ENCODE assay signal across 35 mouse cellular contexts in genomic region chr1:69001371-69001770, GRCm38 (mm10).
"Had no signal": no experiment of that assay in that cellular context is flagged by ENCODE, and none has a peak within 500 bp of the region (broad histone marks: within the 10 kb centered on the region; RNA-seq: fewer than 3 reads in every experiment).

No protein-coding gene starts in this region.

- DNase-seq: heart, postnatal 10 days; heart, postnatal 14 days; heart, postnatal 36 days; heart, postnatal 4 days; kidney, adult 11 months; kidney, adult 18-20 months; kidney, adult 2 months; kidney, adult 8-10 months; kidney, adult 9 months; kidney, postnatal 10 days; kidney, postnatal 14 days; kidney, postnatal 25 days; kidney, postnatal 36 days; kidney, postnatal 4 days; layer of hippocampus, adult 9-11 months; layer of hippocampus, postnatal 36 days had no signal

- H3K4me2 ChIP-seq: heart, embryonic 11.5 days; heart, embryonic 12.5 days; heart, embryonic 13.5 days; heart, embryonic 15.5 days; hindbrain, embryonic 12.5 days; hindbrain, embryonic 13.5 days; hindbrain, embryonic 14.5 days; hindbrain, embryonic 15.5 days; intestine, embryonic 15.5 days; kidney, embryonic 15.5 days had no signal

- H3K27ac ChIP-seq: heart, embryonic 10.5 days; heart, embryonic 13.5 days; heart, embryonic 15.5 days; hindbrain, embryonic 10.5 days; hindbrain, embryonic 12.5 days; hindbrain, embryonic 13.5 days; hindbrain, embryonic 14.5 days; hindbrain, embryonic 15.5 days; hindbrain, postnatal 0 days; intestine, embryonic 15.5 days; kidney, embryonic 15.5 days; kidney, postnatal 0 days; layer of hippocampus, adult 2 months had no signal

- ATAC-seq: hindbrain, embryonic 16.5 days; hindbrain, postnatal 0 days; inflammation-experienced regulatory T-cells, adult 6 months; intestine, embryonic 15.5 days; intestine, embryonic 16.5 days; intestine, postnatal 0 days had no signal

- H3K4me3 ChIP-seq: heart, embryonic 10.5 days; heart, embryonic 12.5 days; heart, embryonic 13.5 days; heart, embryonic 15.5 days; hindbrain, embryonic 10.5 days; hindbrain, embryonic 12.5 days; hindbrain, embryonic 13.5 days; hindbrain, embryonic 15.5 days; intestine, embryonic 15.5 days; kidney, embryonic 15.5 days; layer of hippocampus, adult 2 months had no signal

- H3K4me1 ChIP-seq: heart, embryonic 15.5 days; hindbrain, embryonic 10.5 days; hindbrain, embryonic 12.5 days; hindbrain, embryonic 13.5 days; hindbrain, embryonic 15.5 days; intestine, embryonic 15.5 days; kidney, embryonic 15.5 days had no signal

- H3K27me3 ChIP-seq: heart, embryonic 12.5 days; heart, embryonic 13.5 days; heart, embryonic 15.5 days; hindbrain, embryonic 12.5 days; hindbrain, embryonic 13.5 days; hindbrain, embryonic 15.5 days; intestine, embryonic 15.5 days; kidney, embryonic 15.5 days had no signal

- H3K9me3 ChIP-seq: heart, embryonic 10.5 days; heart, embryonic 12.5 days; heart, embryonic 13.5 days; heart, embryonic 15.5 days; hindbrain, embryonic 10.5 days; hindbrain, embryonic 12.5 days; hindbrain, embryonic 13.5 days; hindbrain, embryonic 15.5 days; intestine, embryonic 15.5 days; kidney, embryonic 15.5 days had no signal

- H3K9ac ChIP-seq: heart, embryonic 12.5 days; heart, embryonic 13.5 days; heart, embryonic 15.5 days; hindbrain, embryonic 12.5 days; hindbrain, embryonic 13.5 days; hindbrain, embryonic 14.5 days; hindbrain, embryonic 15.5 days; intestine, embryonic 15.5 days; kidney, embryonic 15.5 days had no signal

- H3K36me3 ChIP-seq: heart, embryonic 10.5 days; heart, embryonic 12.5 days; heart, embryonic 13.5 days; heart, embryonic 15.5 days; hindbrain, embryonic 10.5 days; hindbrain, embryonic 12.5 days; hindbrain, embryonic 13.5 days; hindbrain, embryonic 15.5 days; intestine, embryonic 15.5 days; kidney, embryonic 15.5 days had no signal
